Mouse (Mus musculus): Measurements from ENCODE around the gene Grb2.

Grb2 gene

DNA sequence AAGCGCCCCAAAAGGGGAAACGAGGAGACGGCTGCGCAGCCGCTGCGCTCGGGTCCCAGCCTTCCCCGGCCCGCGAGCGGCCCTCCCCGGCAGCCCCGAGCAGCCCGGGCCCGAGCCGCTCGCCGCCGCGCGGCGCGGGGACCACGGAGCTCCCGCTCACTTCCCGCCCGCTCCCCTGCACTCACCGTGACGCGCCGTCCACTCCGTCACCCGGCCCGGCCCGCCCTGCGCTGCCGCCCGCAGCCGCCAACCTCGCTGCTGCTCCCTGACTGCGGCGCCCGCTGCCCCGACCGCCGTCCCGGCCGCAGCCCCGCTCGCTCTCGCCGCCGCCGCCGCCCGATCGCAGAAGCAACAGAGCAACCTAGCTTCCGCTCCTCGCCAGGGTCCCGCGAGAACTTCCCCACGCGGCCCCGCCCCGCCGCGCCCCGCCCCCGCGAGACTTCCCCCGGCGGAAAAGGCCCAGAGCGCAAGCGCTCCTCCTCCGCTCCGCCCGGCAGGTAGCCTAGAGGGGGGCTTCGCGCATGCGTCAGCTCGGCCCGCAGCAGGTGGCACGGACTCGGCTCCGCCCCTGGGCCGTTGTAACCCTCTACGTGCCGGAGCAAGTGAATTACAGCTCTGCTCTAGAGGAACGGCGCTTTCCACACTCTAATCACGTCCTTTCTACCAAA, at the start of gene Grb2:
Gene Grb2, minus strand, starts transcription at position 389 of the 668 bp plus-strand sequence.
- peak; percentile 98 for DNase-seq

DNA sequence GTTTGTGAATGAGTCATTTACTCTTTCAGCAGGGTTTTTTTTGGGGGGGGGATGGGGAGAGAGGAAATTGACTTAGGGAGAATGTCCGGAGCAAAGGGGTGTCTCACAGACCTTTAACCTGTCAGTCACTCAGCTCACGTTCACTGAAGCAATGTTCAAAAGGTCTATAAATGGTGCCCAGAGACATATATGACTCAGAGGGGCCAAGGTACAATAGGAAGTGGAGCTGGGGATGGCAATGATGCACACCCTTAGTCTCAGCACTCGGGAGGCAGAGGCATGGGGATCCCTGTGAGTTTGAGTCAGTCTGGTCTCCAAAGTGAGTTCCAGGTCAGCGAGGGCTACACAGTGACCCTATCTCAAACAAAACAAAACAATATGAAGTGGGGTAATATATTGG, 45.1 kb upstream of the Grb2 start:
- no peak for DNase-seq

DNA sequence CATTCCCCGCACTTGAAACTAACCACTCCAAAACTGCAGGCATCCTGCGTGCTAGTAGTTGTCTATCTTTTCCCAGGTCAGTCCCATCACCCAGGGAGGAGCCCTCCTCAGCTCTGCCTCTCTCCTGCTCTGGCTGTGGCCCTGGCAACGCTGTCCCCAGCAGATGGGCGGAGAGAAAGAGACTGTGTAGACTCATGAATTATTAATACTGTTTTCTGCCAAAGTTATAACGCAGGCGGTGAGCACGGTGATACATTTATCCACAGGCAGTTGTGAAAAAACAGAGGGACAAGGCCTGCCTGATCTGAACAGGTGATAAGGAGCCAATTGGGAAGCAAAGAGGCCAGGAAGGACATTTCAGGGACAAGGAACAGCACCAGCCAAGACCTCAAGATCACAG, 44.3 kb upstream of the Grb2 start:
- DNase-seq: no peak

DNA sequence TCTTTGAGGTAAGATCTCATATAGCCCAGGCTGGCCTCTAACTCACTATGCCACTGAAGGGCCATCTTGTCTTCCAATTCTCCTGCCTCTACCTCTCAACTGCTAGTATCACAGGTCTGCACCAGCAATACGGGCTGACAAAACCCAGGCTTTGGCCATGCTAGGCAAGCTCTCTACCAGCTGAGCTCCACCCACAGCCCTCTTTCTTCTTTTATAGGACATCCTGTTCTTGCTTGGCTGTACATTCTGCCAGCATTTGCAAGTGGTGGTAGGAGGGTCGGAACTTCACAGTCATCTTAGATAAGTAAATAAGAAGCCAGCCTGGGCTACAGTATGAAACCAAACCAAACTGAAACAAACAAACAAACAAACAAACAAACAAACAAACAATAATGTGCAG, 43.3 kb upstream of the Grb2 start:
- DNase-seq: no peak

DNA sequence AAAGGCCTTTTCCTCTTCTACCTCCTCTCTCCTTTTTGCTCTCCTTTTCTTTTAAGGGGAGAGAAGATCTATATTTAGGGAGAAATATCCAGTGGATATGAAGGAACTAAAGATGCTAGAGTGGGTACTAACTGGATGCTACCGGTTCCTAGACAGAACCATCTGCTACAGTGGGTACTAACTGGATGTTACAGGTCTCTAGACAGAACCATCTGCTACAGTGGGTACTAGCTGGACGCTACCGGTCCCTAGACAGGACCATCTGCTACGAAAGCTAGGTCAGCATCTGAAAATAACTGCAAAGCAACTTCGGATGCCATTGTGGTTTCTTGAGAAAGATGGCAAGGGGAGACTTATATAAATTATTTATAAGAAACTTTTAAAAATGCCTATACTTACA, 41.4 kb upstream of the Grb2 start:
- DNase-seq: no peak

DNA sequence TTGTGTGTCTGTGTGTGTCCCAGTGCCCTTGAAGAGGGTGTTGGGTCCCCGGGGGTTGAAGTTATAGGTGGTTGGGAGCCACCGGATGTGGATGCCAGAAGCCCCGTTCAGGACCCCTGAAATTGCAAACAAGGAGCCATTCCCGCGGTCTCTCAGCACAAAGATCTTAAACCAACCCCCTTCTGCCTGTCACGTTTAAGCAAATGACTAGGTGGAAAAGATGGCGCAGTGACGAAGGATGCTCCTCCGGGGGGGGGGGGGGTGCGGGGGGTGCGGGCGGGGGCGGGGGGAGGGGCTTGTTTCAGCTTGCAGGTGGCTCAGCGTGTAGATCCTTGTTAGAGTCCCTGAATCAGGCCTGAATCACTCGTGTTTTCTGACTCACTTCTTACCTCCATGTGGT, 39.0 kb upstream of the Grb2 start:
- DNase-seq: no peak

DNA sequence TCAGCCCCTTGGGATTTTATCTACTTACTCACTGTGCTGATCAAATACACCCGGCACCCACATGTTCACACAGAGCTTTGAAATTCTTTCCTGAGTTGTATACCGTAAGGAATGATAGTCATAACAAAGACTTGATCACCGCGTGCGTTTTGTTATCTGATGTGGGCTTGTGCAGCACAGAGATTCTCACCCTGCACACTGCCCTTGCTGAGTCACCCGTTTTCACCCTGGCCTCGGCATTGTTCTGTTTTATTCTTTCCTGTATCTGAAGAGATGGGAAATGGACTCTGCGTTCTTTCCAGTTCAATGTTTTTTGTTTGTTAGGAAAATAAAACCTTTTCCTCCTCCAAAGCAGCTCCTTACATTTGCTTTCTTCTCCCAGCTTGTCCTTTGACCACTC, 38.4 kb upstream of the Grb2 start:
- no peak for DNase-seq

DNA sequence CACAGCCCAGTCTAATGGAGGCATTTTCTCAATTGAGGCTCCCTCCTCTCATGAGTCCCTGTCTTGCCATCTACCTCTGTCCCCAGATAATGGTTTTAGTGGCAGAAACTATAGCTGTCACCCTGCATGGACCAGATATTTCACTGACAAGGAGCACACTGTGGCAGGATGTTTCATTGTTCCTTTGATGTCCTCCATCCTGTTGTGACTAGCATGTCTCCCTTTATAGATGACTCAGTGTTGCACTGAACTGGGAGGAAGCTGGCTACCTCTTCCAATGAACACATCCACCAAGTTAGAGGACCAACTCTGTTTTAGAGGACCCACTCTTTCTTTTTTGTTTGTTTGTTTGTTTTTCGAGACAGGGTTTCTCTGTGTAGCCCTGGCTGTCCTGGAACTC, 37.7 kb upstream of the Grb2 start:
- DNase-seq: no peak

DNA sequence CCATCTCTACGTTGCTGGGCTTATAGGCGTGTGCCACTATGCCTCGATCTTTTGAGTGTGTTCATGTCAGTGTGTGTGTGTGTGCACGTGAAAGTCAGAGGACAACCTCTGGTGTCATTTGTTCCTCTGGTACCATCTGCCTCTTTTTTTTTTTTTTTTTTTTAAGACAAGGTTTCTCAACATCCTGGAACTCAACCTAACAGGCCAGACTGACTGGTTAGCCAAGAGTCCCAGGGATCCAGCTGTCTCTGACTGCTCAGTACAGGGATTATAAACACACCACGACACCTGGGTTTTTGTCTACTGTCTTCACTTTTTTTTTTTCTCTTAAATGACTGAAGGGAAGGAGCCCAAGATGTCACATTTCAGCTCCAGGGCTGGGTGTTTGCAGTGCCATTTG, 36.0 kb upstream of the Grb2 start:
- no peak for DNase-seq

DNA sequence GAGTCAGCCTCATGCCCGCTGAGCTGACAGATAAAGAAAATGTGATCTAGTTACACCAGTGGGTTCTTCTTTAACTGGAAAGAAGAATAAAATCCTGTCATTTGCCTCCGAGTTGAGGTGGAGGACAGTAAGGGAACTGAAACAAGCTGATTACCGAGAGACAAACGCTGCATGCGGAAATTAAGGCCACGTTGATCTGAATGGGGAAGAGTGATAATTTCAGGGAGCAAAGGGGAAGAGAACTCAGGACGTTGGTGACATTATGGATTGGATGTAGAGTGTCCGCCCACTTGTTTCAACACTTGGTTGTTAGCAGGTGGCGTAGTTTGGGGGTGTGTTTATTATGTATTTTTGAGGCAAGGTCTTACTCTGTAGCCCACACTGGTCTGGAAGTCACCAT, 34.5 kb upstream of the Grb2 start:
- DNase-seq: no peak

DNA sequence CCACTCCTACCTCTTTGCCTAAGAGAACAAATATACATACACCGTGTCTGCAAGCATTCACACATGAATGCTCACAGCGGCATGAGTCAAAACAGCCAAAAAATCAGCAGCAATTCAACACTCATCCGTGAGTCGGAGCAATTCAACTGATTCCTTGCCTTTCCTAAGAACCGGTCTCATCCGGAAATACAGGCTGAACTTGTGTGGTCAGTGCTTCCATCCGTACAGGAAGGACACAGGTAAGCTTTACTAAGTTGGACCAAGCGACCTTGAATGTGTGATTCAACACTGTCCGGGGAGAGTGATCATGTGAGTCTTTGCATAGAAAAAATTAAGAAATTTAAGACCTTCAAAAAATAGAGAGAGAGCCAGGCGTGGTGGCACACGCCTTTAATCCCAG, 32.7 kb upstream of the Grb2 start:
- DNase-seq: no peak

DNA sequence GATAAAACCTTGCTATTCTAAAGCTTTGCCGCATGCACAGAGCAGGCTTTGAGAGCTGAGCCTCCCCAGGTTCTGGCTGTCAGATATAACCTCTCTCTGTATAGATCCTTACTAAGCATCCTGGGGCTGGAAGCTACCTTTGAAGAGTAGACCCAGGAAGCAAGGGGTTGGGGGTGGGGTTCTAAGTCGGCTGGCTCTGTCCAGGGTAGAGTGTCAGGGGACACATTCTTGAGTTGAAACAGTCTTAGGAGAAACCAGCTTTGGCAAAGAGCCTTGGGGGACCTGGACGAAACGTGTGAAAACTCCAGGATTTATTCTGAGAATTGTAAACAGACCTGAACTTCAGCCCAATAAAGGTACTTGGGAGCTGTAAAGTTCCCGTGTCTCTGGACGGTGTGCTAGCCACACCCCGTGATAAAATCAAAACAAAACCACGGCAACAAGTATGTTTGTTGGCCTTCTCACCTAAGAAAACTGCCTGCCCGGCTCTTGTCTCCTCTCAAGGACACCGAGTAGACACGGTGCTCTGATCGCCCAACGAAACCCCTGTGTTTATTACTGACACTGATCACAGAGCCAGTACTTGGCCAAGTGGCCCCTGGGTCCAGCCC, 30.0 kb upstream of the Grb2 start:
- DNase-seq: no peak

DNA sequence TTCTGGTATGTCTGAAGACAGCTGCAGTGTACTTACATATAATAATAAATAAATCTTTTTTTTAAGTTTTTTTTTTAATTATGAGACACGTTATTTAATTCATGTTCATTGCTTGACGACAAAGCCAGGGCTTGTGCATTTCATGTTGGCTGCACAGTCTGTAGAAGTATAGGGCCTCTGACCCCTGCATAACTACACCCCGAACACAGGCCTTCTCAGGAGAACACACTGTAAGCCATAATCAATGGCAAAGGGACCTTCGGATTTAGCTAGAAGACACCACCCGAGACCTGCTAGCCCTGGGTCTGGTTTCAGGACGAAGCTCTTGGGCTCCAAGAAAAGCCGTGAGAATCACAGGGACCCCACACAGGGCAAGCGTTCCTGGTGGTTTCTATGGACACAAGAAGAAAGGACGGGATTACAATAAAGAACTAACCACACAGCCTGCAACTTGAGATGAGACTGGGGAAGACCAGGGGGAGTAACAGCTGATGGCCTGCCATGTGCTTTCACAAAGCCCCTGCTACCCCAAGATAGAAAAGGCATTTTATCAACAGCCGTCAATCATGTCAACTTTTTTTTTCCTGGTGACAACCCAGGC, 29.3 kb upstream of the Grb2 start:
- DNase-seq: no peak

DNA sequence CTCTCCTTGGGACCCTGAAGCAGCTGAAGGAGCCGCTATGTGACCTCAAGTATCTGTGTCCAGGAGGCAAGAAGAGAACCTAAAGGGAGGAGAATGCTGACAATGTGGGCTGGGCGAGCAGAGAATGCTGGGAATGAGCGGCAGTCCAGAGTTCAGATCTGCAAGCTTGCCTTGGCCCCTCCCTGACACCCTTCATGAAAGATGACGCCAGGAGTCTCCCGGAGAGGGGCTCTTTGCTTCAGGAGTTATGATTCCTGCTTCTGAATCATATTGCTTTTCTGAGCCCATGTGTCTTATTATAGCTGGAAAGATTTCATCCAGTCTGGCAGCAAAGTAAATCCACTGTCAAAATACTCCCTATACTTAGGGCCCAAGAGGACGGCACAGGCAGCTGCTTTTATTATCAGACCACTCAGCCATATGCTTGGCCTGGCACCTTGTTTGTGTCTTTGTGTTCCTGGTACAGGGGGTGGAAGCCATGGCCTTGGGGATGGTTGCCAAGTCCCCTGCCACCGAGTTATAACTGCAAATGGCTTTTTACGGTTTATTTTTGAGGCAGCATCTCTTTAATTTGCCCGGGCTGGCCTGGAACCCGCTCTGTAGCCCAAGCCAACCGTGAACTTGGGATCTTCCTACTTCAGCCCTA, 25.8 kb upstream of the Grb2 start:
- no peak for DNase-seq

DNA sequence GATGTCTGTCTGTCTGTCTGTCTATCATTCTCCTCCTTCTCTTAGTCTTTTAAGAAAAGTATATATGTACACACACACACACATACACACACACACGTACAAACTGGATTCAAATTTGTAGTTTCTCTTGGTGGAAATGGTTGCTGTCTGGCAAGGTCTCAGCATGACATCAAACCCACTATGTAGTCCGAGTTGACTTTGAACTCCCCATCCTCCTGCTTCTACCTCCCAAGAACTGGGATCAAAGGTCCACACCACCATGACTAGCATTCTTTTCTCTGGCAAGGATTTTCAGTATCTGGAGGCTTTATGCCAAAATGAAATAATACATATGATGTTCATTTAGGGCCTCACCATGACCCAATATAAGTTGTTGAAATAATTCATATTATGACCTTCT, 14.8 kb upstream of the Grb2 start:
- no peak for DNase-seq

DNA sequence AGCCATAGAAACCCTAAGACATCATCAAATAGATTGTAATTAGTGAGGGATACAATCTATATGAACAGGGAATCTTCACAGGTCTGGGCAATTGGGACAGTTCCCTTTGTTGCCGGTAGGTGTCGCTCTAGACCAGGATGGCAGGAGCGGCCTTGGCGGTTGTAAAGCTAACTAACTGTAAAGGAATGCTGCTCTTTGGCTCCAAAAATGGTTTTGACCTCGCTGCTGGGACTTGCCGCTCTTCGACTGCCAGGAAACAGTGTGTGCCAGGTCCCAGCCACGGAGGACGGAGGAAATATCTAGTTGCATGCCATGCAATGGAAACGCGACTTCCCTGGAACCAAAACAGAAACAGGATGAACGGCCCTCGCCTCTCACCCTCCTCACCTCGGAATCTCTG, 14.2 kb upstream of the Grb2 start:
- peak; percentile 56 to 77 for DNase-seq

DNA sequence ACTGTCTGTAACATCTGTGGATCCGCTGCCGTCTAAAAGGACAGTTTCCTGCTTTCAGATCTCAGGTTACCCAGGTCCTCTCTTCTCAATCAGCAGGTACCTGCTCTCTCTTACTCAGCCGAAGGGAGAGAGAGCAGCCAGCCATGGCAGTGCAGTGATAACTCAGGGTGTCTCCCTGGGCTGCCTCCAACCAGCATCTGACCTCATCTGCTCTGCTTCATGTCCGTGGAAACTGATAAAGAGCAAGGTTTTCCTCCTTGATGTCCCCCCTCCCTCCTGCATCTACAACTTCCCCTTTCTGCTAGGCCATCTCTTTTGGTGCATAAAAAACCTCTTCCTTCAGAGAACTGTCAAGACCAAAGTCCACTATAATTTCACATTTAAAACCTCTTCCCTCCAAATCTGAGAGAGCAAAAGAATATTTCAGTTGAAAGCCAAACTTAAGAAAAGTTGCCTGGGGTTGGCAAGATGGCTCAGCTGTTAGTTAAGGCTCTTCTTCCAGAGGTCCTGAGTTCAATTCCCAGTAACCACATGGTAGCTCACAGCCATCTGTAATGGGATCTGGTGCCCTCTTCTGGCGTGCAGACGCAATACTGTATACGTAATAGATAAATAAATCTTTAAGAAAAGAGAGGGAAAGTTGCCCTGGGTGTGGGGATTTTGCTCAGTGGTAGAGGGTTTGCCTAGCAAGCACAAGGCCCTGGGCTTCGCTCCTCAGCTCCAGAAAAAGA, 9.4 kb upstream of the Grb2 start:
- DNase-seq: peak; percentile 55 to 65

DNA sequence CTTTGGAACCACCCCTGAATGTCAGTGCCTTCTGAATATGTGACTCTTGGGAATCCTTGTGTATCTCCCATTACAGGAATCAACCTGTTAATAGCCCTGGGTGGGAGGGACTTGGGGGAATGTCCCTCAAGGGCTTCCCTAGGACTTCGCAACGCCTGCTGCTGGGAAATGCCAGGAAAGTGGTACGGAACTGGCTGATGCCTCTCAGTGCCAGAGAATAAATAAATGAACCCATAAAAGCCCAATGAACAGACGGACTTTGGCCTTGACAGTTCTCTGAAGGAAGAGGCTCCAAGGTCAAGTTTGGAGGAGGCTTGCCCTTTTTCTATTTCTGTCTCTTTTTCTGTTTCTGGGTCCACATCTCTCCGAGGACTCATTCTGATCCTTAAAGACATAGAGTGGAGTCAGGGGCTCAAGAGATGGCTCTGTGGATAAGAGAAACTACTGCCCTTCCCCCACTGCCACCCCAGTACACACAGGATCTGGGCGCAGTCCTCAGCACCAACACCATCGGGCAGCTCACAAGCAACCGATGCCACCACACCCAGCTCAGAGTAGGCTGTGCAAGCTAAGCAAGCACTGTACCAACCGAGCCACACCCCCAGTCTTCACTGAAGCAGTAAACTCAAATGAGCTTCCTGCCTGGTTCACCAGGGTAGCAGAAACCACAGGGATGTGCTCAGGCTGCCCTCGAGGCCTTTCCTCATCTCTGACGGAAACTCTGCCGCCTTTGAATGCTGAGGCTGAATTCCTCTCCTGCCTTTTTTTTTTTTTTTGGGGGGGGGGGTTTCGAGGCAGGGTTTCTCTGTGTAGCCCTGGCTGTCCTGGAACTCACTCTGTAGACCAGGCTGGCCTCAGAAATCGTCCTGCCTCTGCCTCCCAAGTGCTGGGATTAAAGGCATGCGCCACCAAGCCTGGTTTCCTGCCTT, 8.3 kb upstream of the Grb2 start:
- peak; percentile 57 to 70 for DNase-seq

DNA sequence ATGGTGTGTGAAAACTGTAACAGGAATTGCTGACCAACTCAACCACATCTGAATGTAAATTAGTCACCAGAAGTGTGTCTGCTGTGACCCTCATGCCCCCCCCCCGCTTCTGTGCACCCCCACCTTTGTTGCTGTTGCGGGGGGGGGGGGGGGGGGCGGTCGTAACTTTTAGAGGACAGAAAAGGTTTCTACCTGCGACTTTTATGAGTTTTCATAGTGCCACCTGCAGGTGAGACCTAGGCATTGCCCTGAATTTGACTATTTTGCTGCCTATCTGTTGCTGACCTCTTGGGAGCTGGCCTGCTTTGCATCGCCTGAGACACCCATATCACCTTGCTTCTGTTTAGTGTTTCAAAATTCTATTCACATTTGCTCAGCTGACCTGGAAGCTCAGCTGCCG, 6.1 kb upstream of the Grb2 start:
- DNase-seq: peak; percentile 63 to 67

DNA sequence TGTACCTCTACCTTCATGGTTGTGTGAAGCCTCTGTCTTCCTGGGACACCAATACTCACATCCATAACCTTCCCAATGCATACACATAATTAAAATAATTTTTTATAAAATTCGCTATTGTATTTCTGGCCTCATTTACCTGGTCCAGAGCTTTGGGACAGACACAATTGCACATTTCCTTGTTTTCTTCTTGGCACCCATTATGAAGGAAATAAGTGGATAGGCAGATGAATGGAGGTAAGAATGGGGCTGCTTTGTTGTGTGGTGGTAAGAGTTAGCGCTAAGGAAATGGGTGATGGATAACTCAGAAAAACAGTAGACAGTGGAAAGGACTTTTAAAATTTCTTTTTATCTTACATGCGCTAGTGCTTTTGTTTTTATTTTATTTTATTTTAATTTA, 5.0 kb upstream of the Grb2 start:
- DNase-seq: no peak

DNA sequence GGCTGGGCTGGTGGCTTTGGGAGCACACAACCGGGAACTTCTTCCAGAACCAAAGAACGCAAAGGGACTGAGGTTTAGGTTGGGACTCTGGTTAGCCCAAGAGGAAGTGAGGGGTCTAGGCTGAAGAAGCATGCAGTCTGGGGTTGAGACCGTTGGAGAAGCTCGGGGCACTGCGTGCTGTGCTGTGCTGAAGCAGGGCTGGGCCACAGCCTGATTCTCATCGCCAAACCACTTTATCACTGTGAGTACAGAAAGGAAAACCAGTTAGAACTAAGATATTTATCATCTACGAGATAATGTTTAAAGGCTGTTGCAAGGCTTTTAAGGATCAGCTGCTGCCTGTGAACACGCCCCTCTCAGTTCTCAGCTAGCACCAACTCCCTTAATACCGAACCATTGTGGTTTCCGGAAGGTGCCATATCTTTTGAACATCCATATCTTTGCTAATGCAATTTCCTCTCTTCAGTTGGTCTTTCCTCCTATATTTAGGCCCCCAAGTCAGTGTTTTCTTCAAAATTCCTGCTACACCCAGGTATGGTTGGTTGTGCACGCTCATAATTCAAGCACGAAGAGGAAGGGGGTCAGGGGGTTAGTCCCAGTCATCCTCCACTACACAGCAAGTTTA, 4.4 kb upstream of the Grb2 start:
- DNase-seq: no peak

DNA sequence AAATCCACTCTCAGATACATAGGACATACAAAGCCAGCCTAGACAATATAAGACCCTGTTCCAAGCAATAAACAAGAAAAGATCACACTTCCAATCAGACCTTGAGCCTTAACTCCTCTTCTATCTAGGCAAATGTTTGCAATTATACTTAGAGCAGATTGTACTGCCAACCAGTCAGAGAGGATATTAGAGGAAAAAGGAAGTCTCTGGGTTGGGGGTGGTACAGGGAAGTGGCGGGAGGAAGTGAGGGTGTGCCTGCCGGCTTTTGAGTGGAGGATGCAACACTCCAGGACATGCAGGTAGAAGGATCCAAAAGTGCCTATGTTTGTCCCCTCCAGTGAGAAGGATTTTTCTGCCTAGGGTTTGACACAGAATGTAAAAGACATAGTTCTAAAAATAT, 3.9 kb upstream of the Grb2 start:
- DNase-seq: peak in 1 of 2 experiments; percentile 36
